In the genomic region with DNA sequence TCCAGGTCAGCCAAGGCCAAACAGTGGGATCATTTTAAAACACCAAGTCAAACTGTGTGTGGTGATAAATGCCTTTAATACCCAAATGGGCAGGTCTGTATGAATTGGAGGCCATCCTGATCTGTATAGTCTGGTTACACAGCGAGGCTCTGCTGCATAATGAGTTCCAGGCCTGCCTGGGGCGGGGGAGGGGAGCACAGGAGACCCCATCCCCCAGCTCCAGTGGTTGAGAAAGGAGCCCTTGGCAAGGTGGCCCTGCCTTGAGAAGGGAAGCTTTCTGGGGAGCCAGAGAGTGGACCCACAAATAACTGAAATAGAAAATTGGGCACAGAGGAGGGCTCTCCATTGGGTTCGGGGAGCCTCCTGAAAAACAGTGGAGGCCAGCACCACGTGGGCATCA, we compare ENCODE assay signal across 20 mouse cellular contexts. TPM values are rescaled to one million over a fixed set of nuclear protein-coding genes. Genes with fewer than 3 reads are reported as not detected.
DNase-seq lines count a peak whose midpoint lies in the region.
"Had no signal": no experiment of that assay in that cellular context is flagged by ENCODE, and none has a peak within 500 bp of the region (broad histone marks: within the 10 kb centered on the region; RNA-seq: fewer than 3 reads in every experiment).

No protein-coding gene starts in this region.

- no peaks in the 10 kb centered on the region for H3K27me3 ChIP-seq in limb, embryonic 10.5 days (ENCODE audit: low read depth, poor library complexity, severe bottlenecking)
- H3K27me3 ChIP-seq: embryonic facial prominence, embryonic 13.5 days; forebrain, embryonic 15.5 days; heart, embryonic 13.5 days; hindbrain, embryonic 12.5 days; hindbrain, embryonic 15.5 days had no signal

- H3K36me3 ChIP-seq in limb, embryonic 10.5 days, result no peaks in the 10 kb centered on the region
- H3K36me3 ChIP-seq: embryonic facial prominence, embryonic 13.5 days; forebrain, embryonic 12.5 days; forebrain, embryonic 15.5 days; heart, embryonic 10.5 days; heart, embryonic 13.5 days; hindbrain, embryonic 12.5 days; hindbrain, embryonic 15.5 days had no signal

- 57% methylated on average over 4 of the region's 4 CpGs for WGBS in limb, embryonic 10.5 days

- H3K27ac ChIP-seq in limb, embryonic 10.5 days, result peak overlapping the region; percentile 68; the same call in 1 of the 2 replicates
- H3K27ac ChIP-seq: embryonic facial prominence, embryonic 13.5 days; forebrain, embryonic 12.5 days; forebrain, embryonic 15.5 days; heart, adult 2 months; heart, embryonic 13.5 days; hindbrain, embryonic 12.5 days; hindbrain, embryonic 15.5 days had no signal

- H3K9me3 ChIP-seq in limb, embryonic 10.5 days (replicated peaks), result no peaks in the 10 kb centered on the region
- H3K9me3 ChIP-seq: embryonic facial prominence, embryonic 13.5 days; forebrain, embryonic 12.5 days; forebrain, embryonic 15.5 days; heart, embryonic 10.5 days; heart, embryonic 13.5 days; hindbrain, embryonic 12.5 days; hindbrain, embryonic 15.5 days had no signal

- H3K4me1 ChIP-seq in limb, embryonic 10.5 days, result peaks cover 33% of the 10 kb centered on the region

- H3K4me3 ChIP-seq in limb, embryonic 10.5 days, result no peak overlapping the region
- H3K4me3 ChIP-seq: embryonic facial prominence, embryonic 13.5 days; erythroblast, embryonic 14.5 days; forebrain, embryonic 12.5 days; forebrain, embryonic 15.5 days; heart, adult 2 months; heart, embryonic 10.5 days; heart, embryonic 13.5 days; hindbrain, embryonic 12.5 days; hindbrain, embryonic 15.5 days had no signal

- DNase-seq in cerebellum, adult 9-11 months, result peak; percentile 32
- no peak for DNase-seq in cerebellum, postnatal 14 days
- DNase-seq in heart, adult 11 months, result peak; percentile 89
- DNase-seq in heart, postnatal 14 days, result no peak
- DNase-seq in limb, embryonic 10.5 days (ENCODE audit: low spot score), result peak; percentile 72
- no peak for DNase-seq in left cerebral cortex, postnatal 10 days (ENCODE audit: extremely low spot score in 1 of 2, low spot score in 2 of 2)
- DNase-seq: adrenal gland, adult 8-10 months; adrenal gland, postnatal 25 days; cerebellum, postnatal 36 days; gastrocnemius, postnatal 25 days; heart, adult 2 months had no signal

- intact Hi-C loops in heart, postnatal 14 days (cut with DNase I), result loop anchor here (2.0 kb wide), 1 partner anchor 19 kb away; no protein-coding TSS in a partner anchor
- intact Hi-C loops in left cerebral cortex, postnatal 10 days (cut with DNase I), result no loop called here

RNA-seq across cellular contexts. Expression of a gene that starts 1.5 kb away (rescaled TPM):
- 10 to 100 TPM; 38.0 to 38.9 TPM for total RNA-seq in heart, postnatal 14 days (2021)
- polyA plus RNA-seq in limb, embryonic 10.5 days (2016; fragmentation: Nextera tagmentation; extraction: Ambion mirVana), result 10.6 and 12.6 TPM in 2 replicates
- 100 to 1,000 TPM; 106 to 108 TPM for total RNA-seq in left cerebral cortex, postnatal 10 days (2021)

RNA-seq across cellular contexts. Expression of a gene that starts 43.0 kb away (rescaled TPM):
- 1 to 10 TPM; 2.9 to 3.2 TPM for total RNA-seq in heart, postnatal 14 days (2021)
- 1.5 and 1.7 TPM in 2 replicates for polyA plus RNA-seq in limb, embryonic 10.5 days (2016; fragmentation: Nextera tagmentation; extraction: Ambion mirVana)
- 10 to 100 TPM; 55.7 to 56.3 TPM for total RNA-seq in left cerebral cortex, postnatal 10 days (2021)
- polyA plus RNA-seq: activated CD4-positive, CD25-positive, alpha-beta regulatory T cell, adult 4 months; erythroblast, embryonic 14.5 days had no signal

RNA-seq across cellular contexts. Expression of a gene that starts 47.2 kb away (rescaled TPM):
- 10 to 100 TPM; 13.5 to 32.5 TPM for total RNA-seq in heart, postnatal 14 days (2021)
- 226 and 227 TPM in 2 replicates for polyA plus RNA-seq in limb, embryonic 10.5 days (2016; fragmentation: Nextera tagmentation; extraction: Ambion mirVana)
- total RNA-seq in left cerebral cortex, postnatal 10 days (2021), result 10 to 100 TPM; 26.6 to 33.7 TPM
- polyA plus RNA-seq: erythroblast, embryonic 14.5 days had no signal

Comparison
In these comparisons a context has a peak if more than half of its experiments do, and no peak if none do; other contexts are left out.
1. DNase-seq: peak in cerebellum, adult 9-11 months (single experiment), heart, adult 11 months (single experiment) and limb, embryonic 10.5 days (single experiment); none in cerebellum, postnatal 14 days (0 of 2), heart, postnatal 14 days (0 of 2) and left cerebral cortex, postnatal 10 days (0 of 2).
2. RNA of a gene that starts 43.0 kb away (total RNA-seq): 55.7 to 56.3 TPM in left cerebral cortex, postnatal 10 days; 2.9 to 3.2 TPM in heart, postnatal 14 days; every median in the first group is over 10 times any median in the second.